Mouse (Mus musculus): ENCODE results near the gene Tedc2. TPM values are rescaled to one million over a fixed set of nuclear protein-coding genes. Genes with fewer than 3 reads are reported as not detected.

The Tedc2 gene
- polyA plus RNA-seq, 1 experiment = 4.0 TPM

DNA sequence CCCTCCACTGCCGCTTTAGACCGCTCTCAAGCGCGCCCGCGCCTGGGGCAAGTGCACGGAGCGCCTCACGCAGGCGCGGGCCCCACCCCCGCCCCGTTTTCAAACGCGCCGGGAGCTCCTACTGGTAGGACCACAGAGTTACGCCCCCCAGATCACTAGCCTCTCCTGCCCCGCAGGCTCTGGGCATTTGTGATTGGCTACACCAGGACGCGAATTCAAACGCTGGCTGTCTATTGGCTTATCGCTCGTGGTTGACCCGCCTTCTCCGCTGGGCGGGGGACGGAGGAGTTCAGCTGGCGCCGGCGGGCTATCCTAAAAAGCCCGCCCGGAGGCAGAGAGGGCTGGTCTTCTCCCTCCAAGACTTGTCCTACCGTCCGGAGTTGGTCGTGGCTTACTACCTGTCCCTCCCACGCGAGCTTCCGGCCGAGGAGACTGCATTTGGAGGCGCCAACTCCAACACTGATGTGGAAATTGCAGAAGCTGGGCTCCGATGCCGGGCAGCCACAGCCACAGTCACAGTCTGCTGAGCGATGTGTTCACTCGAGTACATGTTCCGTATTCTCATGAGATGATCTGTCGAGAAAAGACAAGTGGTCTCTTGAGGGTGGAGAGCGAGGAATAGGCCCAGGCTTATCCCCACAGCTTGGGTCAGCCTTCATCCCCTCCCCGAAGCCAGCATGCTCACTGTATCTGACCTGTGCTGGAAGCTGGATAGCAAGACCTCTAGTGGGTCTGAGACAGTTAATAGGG is 30.8 kb upstream of the Tedc2 start, which contains the start of gene Ccnf:
Gene Ccnf (minus strand): TSS at position 165 of the 750 bp plus-strand sequence.
- Histone ChIP-seq H3K4me3 (ENCODE audit: control insufficient read depth, low read depth, low read length) (peak within 1 kb of the TSS; percentile 94), H3K36me3 (ENCODE audit: control insufficient read depth, insufficient read depth, low read length) (no peaks in the 10 kb centered on the region), H3K27ac (ENCODE audit: control insufficient read depth, insufficient read depth, low read depth, low read length) (peak within 1 kb of the TSS; percentile 55), H3K27me3 (ENCODE audit: control insufficient read depth, insufficient read depth, low read length) (no peaks in the 10 kb centered on the region), H3K4me1 (ENCODE audit: control insufficient read depth, insufficient read depth, low read length) (peaks cover 11% of the 10 kb centered on the region)
- TF ChIP-seq POLR2A (IDR thresholded peaks at IDR 0.05; ENCODE audit: control insufficient read depth, low read depth, low read length) (peak; percentile 43; the same call in 1 of the 2 replicates), CTCF (IDR thresholded peaks at IDR 0.05; ENCODE audit: control insufficient read depth, insufficient read depth, insufficient replicate concordance, low read depth, low read length) (peak; percentile 21; the same call in 1 of the 2 replicates)

DNA sequence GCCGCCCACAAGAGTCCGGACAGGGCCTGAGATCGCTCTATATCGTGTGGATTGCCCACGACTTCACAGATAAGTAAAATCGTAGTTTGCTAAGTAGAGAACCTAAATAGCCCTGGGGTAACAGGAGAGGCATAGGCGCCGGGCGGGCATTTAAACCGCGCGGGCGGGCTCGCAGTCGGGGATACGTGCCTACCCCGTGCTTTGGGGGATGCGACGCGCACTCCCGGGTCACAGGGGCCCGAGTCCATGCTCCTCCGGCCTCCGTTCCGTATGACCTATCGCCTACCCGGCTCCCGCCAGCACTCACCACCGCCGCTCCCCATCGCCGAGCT is 30.3 kb upstream of the Tedc2 start:
- Histone ChIP-seq H3K27me3 (ENCODE audit: control insufficient read depth, insufficient read depth, low read length) (no peaks in the 10 kb centered on the region), H3K36me3 (ENCODE audit: control insufficient read depth, insufficient read depth, low read length) (no peaks in the 10 kb centered on the region), H3K4me3 (ENCODE audit: control insufficient read depth, low read depth, low read length) (peak overlapping the region; percentile 94), H3K4me1 (ENCODE audit: control insufficient read depth, insufficient read depth, low read length) (peaks cover 11% of the 10 kb centered on the region), H3K27ac (ENCODE audit: control insufficient read depth, insufficient read depth, low read depth, low read length) (no peak overlapping the region)
- no peak; the same call in 1 of the 2 replicates for TF ChIP-seq POLR2A (IDR thresholded peaks at IDR 0.05; ENCODE audit: control insufficient read depth, low read depth, low read length)
- TF ChIP-seq CTCF (IDR thresholded peaks at IDR 0.05; ENCODE audit: control insufficient read depth, insufficient read depth, insufficient replicate concordance, low read depth, low read length) = no peak

DNA sequence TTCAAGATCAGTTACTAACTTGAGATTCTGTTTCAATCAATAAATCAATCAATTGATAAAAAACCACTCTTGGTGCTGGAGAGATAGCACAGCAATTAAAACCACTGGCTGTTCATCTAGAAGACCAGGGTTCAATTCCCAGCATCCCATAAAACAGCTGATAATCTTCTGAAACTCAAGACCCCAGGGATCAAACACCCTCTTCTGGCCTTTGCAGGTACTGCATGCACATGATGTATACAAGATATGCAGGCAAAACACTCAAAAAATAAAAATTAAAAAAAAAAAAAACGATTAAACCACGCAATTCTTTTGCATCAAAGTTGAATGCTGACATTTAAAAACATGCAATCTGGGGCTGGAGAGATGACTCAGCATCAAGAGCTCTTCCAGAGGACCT is 28.0 kb upstream of the Tedc2 start:
- H3K4me3 ChIP-seq (ENCODE audit: control insufficient read depth, low read depth, low read length) = no peak overlapping the region
- no peak for TF ChIP-seq POLR2A (IDR thresholded peaks at IDR 0.05; ENCODE audit: control insufficient read depth, low read depth, low read length)
- TF ChIP-seq CTCF (IDR thresholded peaks at IDR 0.05; ENCODE audit: control insufficient read depth, insufficient read depth, insufficient replicate concordance, low read depth, low read length) = no peak

DNA sequence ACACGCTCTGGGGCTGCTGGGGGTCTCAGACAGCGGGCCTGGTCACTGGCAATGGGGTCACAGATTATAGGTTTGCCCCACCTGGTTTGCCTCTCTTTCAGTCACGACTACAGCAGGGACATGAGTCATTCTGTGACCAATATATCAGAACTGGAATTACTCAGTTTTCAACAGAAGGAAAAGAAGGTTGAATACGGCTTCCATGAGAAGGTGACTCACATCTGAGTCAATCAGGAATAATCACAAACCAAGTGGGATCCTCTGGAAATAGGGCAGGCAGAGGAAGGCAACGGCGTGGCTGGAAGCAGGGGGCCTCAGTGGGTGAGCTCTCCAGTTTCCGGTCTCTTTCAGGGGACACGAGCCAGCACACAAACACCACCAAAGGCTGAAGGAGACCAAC is 23.4 kb upstream of the Tedc2 start:
- Histone ChIP-seq H3K4me1 (ENCODE audit: control insufficient read depth, insufficient read depth, low read length) (no peaks in the 10 kb centered on the region), H3K36me3 (ENCODE audit: control insufficient read depth, insufficient read depth, low read length) (no peaks in the 10 kb centered on the region), H3K27ac (ENCODE audit: control insufficient read depth, insufficient read depth, low read depth, low read length) (no peak overlapping the region), H3K27me3 (ENCODE audit: control insufficient read depth, insufficient read depth, low read length) (no peaks in the 10 kb centered on the region), H3K4me3 (ENCODE audit: control insufficient read depth, low read depth, low read length) (no peak overlapping the region)
- TF ChIP-seq POLR2A (IDR thresholded peaks at IDR 0.05; ENCODE audit: control insufficient read depth, low read depth, low read length) (no peak), CTCF (IDR thresholded peaks at IDR 0.05; ENCODE audit: control insufficient read depth, insufficient read depth, insufficient replicate concordance, low read depth, low read length) (no peak)

More for the DNA sequence above, 28.0 kb upstream of the Tedc2 start:
- Histone ChIP-seq H3K36me3 (ENCODE audit: control insufficient read depth, insufficient read depth, low read length) (no peaks in the 10 kb centered on the region), H3K27me3 (ENCODE audit: control insufficient read depth, insufficient read depth, low read length) (no peaks in the 10 kb centered on the region), H3K27ac (ENCODE audit: control insufficient read depth, insufficient read depth, low read depth, low read length) (no peak overlapping the region), H3K4me1 (ENCODE audit: control insufficient read depth, insufficient read depth, low read length) (peaks cover 11% of the 10 kb centered on the region)

DNA sequence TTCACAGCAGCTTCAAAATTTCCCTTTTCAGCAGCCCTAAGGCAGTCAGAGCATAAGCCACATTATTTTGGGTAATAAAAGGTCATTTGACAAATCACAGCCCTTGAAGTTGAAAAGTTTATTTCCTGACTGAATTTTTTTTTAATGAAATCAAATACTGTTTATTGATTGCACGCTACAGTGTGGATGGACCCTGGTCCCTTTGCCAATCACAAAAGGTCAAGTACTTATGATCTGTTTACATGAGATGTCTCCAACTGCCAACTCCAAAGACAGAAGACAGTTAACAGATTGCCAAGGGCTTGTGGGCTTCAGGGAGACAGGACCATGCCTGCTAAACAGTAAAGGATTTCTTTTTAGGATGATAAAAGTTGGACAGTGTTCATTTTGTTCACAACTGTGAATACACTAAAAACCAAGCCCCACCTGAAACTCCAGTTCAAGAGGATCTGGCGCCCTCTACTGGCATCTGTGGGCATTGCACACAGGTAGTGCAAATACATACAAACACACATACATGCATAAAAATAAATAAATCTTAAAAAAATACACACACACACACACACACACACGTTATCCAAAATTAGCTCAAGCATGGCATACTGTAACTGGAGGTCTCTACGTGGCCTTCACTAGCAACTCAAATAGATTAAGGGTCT is 22.8 kb upstream of the Tedc2 start:
- Histone ChIP-seq H3K27me3 (ENCODE audit: control insufficient read depth, insufficient read depth, low read length) (no peaks in the 10 kb centered on the region), H3K27ac (ENCODE audit: control insufficient read depth, insufficient read depth, low read depth, low read length) (no peak overlapping the region), H3K4me1 (ENCODE audit: control insufficient read depth, insufficient read depth, low read length) (no peaks in the 10 kb centered on the region), H3K4me3 (ENCODE audit: control insufficient read depth, low read depth, low read length) (no peak overlapping the region), H3K36me3 (ENCODE audit: control insufficient read depth, insufficient read depth, low read length) (no peaks in the 10 kb centered on the region)
- TF ChIP-seq CTCF (IDR thresholded peaks at IDR 0.05; ENCODE audit: control insufficient read depth, insufficient read depth, insufficient replicate concordance, low read depth, low read length) (peak; percentile 56; the same call in 1 of the 2 replicates), POLR2A (IDR thresholded peaks at IDR 0.05; ENCODE audit: control insufficient read depth, low read depth, low read length) (no peak)

DNA sequence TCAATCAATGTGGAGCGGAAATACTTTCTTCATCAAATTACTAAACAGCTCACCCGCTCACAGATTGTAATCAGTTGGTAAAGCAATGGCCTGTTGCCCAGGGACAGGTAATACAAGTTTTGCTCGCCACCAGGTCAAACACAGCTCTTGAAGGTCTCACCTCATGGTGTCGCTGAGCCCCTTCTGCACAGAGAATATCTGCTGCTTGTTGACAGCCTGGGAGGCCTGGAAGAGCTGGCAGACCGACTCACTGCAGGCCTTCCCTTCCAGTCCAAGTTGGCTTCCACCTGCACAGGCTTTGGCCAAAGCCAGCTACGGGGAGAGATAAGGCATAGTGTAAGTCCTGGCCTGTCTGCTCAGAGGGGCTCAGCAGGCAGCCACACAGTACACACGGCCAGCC is 16.3 kb upstream of the Tedc2 start:
- Histone ChIP-seq H3K27ac (ENCODE audit: control insufficient read depth, insufficient read depth, low read depth, low read length) (no peak overlapping the region), H3K4me3 (ENCODE audit: control insufficient read depth, low read depth, low read length) (no peak overlapping the region), H3K4me1 (ENCODE audit: control insufficient read depth, insufficient read depth, low read length) (no peaks in the 10 kb centered on the region), H3K36me3 (ENCODE audit: control insufficient read depth, insufficient read depth, low read length) (no peaks in the 10 kb centered on the region), H3K27me3 (ENCODE audit: control insufficient read depth, insufficient read depth, low read length) (no peaks in the 10 kb centered on the region)
- TF ChIP-seq CTCF (IDR thresholded peaks at IDR 0.05; ENCODE audit: control insufficient read depth, insufficient read depth, insufficient replicate concordance, low read depth, low read length) (no peak), POLR2A (IDR thresholded peaks at IDR 0.05; ENCODE audit: control insufficient read depth, low read depth, low read length) (no peak)

DNA sequence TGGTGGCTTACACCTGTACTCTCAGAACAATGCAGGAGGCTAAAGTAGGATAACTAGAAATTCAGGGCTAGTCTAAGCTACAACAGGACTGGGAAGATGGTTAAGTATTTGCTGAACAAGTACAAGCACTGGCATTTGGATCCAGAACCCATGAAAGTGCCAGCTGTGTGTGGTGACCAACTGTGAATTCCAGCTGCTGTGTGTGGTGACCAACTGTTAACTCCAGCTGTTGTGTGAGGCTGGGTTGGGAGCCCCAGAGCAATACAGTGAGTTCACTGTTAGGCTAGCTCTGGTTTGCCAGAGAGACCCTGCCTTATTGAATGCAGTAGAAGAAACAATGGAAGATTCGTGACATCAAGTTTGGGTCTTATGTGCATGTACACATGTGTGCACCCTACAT is 15.8 kb upstream of the Tedc2 start:
- Histone ChIP-seq H3K4me1 (ENCODE audit: control insufficient read depth, insufficient read depth, low read length) (no peaks in the 10 kb centered on the region), H3K27ac (ENCODE audit: control insufficient read depth, insufficient read depth, low read depth, low read length) (no peak overlapping the region), H3K36me3 (ENCODE audit: control insufficient read depth, insufficient read depth, low read length) (no peaks in the 10 kb centered on the region), H3K4me3 (ENCODE audit: control insufficient read depth, low read depth, low read length) (no peak overlapping the region), H3K27me3 (ENCODE audit: control insufficient read depth, insufficient read depth, low read length) (no peaks in the 10 kb centered on the region)
- TF ChIP-seq POLR2A (IDR thresholded peaks at IDR 0.05; ENCODE audit: control insufficient read depth, low read depth, low read length) = no peak
- TF ChIP-seq CTCF (IDR thresholded peaks at IDR 0.05; ENCODE audit: control insufficient read depth, insufficient read depth, insufficient replicate concordance, low read depth, low read length) = no peak

All from testis, adult 2 months (tissue).